Mouse (Mus musculus): ENCODE measurements at regions not wholly inside any gene's neighbourhood (a gene's known extent, or its start where the extent isn't known, plus 50 kb on each side); places are given as distances from the start of the nearest gene placed in this dataset.
A peak's percentile ranks its signal among the peaks of the same experiment; 100 is the strongest.
"Not testable (repeated sequence)": the region's sequence is repeated elsewhere in the genome, so short reads cannot be mapped to it uniquely, and the experiment has no call there.

DNA sequence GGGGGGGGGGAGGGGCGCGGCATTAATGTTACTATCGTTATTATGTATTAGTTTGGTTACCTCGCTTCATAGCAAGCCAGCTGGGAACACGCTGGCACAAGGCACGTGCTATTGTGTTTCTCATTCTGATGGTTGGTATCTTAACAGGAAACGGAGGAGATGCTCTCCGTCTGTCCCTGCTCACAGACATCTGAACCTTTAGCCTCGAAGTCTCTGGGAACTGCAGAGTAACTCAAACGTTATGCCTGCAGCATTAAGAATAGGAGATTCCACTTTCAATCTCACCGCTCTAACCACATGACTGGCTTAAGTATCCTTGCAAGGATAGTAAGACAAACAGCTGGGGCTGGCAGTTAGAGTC lies 80.0 kb downstream of the Nfkbiz start:
- no peak for DNase-seq (ENCODE audit: low spot score)

DNA sequence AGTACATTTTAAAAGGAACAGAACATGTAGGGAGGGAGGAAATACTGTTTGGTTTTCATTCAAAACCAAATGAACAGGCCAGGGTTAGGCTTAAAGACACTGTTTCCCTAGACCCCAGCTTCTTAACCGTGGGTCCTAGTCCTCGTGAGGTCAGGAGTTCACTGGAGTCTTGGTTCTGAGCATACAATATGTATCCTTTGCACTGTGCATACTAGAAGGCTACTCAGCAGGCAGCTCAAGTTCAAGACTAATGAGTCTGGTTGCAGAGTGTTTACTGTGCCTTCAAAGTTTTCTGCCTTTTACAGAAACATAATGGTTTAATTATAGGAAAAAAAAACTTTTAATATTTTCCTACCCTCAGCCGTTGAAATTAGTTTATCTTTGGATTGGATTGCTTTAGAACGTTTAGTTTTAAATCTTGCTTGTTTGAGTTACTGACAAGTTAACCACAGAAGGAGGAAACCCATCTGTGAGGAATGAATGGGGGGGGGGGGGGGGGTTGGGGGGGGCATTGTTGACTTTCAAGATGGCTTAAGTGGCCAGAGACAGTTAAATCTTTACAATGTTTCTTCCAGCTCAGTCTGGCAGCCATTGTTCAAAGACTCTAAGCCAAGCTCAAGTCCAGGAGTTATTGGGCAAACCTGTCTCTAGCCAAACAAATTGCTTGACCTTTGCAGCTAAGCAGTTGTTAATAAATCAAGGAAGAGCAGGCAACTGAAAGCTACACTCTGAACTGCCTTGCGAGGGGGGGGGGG lies 80.6 kb downstream of the Nfkbiz start:
- DNase-seq (ENCODE audit: low spot score) = no peak

DNA sequence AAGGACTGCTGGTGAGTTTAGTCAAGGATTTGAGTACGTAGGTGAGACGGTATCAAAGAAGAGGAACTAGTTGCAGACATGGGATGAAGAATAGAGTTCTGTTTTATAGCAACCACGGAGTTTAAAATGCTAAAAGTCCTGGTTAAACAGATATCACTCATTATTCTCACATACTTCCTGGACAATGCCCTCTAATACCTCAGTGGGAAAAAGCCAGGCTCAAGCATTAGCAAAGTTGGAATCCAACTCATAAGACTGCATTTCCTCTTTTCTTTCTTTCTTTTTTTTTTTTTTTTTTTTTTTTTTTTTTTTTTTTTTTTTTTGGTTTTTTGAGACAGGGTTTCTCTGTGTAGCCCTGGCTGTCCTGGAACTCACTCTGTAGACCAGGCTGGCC lies 81.3 kb downstream of the Nfkbiz start:
- not testable (repeated sequence) for DNase-seq (ENCODE audit: low spot score)

DNA sequence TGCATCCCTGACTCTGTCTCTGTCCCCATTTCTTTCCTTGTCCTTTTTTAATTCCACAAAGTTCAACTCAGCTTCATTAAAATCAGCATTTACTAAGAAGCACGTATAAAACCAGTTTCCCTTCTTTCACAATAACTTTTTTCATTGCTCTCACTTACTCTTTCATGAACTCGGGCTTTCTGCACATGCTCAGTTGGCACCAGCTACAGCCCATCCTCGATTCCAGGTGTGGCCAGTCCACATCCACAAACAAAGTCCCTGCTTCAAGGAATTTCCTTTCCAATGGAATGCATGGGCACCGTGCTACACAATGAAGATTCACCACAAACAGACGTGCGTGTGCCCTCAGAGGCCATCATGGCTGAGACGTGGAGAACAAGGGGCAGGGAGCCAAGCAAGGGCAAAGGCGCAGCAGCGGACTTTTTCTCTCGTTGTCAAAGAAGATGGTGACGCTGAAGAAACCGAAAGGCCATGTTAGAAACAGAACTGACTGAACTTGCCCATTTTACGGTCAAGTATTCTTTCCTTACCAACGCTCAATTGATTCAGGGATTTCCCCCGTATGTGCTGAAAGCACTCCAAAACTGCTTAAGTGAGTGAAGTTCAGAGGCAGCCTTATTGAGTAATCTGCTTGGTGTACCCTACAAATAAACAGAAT lies 81.8 kb downstream of the Nfkbiz start:
- DNase-seq (ENCODE audit: low spot score) = no peak

DNA sequence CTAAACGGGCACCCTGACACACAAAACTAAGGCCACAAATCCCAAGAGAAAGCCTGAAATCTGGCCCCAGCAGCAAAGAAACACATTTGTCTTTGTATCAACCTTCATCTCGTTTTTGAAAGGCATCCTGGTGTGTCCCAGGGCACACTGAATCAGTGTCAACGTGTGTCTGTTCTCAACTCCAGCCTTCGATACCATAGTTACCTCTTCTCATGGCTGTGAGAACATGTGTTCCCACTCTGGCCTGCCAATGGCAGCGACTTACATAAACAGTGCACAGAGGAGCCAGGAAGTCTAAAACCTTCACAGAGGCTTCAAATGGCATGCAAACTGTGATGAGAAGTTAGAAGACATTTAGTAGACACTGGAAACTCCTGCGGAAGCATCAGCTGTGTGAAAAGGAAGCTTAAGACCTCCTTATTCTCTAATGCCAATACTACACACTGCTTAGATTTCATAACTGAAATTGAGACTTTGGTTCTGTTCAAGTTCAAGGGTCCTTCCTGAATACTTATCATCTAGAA lies 83.3 kb downstream of the Nfkbiz start:
- DNase-seq (ENCODE audit: low spot score) = no peak

- DNase-seq (ENCODE audit: low spot score) = peak; percentile 64
These were observed 84.5 kb downstream of the Nfkbiz start for GRCm38 (mm10) chr16:55754092-55754763.

DNA sequence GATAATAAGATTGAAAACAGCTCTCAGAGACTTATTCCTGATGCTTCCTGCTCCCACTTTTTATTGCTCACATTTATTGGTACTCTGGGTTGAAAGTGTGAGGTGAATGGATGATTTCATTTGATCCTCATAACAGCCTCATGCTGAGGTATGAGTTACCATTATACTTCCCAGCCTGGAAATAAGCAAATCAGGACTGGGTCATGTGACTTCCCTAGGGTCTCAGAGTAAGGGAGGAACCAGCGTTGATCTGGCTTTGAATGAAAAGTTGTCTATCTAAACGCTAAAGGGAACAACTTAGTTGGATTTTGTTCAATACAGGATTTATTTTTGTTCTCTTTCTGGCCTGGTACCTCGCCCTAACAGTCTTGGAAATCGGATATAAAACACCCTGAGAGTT lies 85.3 kb downstream of the Nfkbiz start:
- DNase-seq (ENCODE audit: low spot score) = no peak

DNA sequence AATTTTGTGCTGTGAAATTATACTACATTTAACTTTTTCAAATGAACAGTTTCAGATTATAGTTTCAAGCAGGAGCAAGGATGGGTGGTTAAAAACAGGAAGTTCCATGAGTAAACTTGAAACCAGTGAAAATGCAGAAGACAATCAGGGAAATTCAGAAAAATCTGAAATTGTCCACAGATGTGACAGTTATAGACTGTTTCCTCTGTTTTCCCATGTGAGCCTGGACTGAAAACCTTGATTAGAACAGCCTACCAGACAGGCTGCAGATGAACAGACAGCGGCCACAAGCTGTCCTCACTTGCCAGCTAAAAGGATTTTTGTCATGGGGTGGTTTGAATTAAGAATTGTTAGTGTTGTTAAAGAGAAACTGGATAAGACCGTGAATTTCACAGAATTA lies 91.4 kb downstream of the Nfkbiz start:
- DNase-seq (ENCODE audit: low spot score) = no peak

DNA sequence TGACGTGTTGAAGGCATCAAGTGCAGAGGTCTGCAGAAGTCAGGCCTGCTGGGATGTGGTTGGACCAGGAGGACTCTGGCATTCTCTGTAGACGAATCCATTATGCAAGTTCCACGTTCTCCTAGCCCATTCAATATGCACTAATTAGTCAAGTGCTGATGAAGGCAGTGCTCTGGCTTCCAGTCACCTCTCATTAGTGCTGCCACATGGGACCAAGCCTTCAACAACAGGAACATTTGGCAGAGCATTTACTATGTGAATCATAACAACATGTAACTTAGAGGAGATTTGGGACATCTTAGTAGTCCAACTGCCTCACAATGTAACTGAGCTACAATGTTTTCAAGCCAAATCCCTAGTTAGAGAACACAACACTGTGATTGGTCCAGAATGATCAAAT lies 92.5 kb downstream of the Nfkbiz start:
- no peak for DNase-seq (ENCODE audit: low spot score)

DNA sequence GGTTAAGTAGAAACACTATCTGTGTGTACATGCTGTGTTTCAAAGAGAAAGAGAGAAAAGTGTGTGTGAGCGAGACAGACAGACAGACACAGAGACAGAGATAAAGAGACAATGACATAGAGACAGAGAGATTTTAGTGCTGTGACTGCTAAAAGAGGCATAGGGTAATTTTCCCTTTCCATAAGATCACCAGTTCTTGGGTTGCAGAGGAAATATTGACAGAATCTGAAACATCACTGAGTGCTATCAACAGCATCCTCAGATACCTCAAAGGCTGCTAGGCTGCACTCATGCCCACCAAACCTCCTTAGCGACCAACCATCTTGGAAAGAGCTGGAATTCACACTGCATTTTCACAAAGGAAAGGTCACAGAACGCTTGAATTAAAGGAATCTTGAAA lies 93.6 kb downstream of the Nfkbiz start:
- no peak for DNase-seq (ENCODE audit: low spot score)

- DNase-seq (ENCODE audit: low spot score) = no peak
These were observed 97.4 kb downstream of the Nfkbiz start for GRCm38 (mm10) chr16:55741099-55741863.

- DNase-seq (ENCODE audit: low spot score) = no peak
These were observed 100.0 kb downstream of the Nfkbiz start for GRCm38 (mm10) chr16:55738741-55739140.

GRCm38 (mm10) chr16:55735476-55735968 lies 103.2 kb downstream of the Nfkbiz start:
- no peak for DNase-seq (ENCODE audit: low spot score)

- DNase-seq (ENCODE audit: low spot score) = no peak
These were observed 104.4 kb downstream of the Nfkbiz start for GRCm38 (mm10) chr16:55734301-55734700.

DNA sequence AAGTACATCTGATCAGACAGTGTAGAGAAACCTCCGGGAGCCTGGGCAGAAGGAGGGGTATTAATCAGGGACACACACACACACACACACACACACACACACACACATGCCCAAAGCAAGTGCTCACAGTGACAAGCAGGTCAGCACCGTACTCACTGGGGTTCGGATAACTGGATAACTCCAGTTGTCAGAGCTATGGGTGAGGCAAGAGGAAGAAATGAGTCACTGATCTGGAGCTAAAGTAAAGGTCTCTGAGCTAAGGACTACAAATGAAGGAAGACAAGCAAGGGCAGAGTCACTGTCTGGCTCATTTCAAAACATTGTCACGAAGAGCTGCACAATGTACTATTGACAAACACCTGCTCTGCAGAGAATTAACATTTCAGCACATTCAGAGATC lies 104.9 kb downstream of the Nfkbiz start:
- no peak for DNase-seq (ENCODE audit: low spot score)

DNA sequence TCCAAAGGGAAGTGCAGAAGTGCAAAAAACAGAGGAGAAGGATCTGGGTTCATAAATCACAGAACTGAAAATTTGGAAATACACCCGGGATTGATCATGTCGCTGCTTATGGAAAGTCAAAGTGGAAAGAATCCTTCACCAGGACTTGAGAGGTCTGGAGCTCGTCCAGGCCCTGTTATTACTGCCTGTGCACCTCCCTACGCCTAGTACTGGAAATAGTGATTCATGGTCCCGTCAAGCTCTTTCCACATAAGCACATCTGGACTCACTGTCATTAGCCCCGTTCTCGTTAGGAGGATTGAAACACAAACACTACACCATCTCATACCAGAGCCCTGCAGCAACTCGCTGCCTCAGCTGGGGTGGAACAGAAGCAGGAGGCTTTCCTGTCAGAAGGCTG lies 107.7 kb downstream of the Nfkbiz start:
- no peak for DNase-seq (ENCODE audit: low spot score)

GRCm38 (mm10) chr16:55726538-55726937 lies 112.2 kb downstream of the Nfkbiz start:
- no peak for DNase-seq (ENCODE audit: low spot score)

GRCm38 (mm10) chr16:55720430-55720829 lies 118.3 kb downstream of the Nfkbiz start:
- no peak for DNase-seq (ENCODE audit: low spot score)

- no peak for DNase-seq (ENCODE audit: low spot score)
These were observed 128.7 kb downstream of the Nfkbiz start for GRCm38 (mm10) chr16:55710017-55710416.

GRCm38 (mm10) chr16:55706502-55706901 lies 132.2 kb downstream of the Nfkbiz start:
- DNase-seq (ENCODE audit: low spot score) = no peak

DNA sequence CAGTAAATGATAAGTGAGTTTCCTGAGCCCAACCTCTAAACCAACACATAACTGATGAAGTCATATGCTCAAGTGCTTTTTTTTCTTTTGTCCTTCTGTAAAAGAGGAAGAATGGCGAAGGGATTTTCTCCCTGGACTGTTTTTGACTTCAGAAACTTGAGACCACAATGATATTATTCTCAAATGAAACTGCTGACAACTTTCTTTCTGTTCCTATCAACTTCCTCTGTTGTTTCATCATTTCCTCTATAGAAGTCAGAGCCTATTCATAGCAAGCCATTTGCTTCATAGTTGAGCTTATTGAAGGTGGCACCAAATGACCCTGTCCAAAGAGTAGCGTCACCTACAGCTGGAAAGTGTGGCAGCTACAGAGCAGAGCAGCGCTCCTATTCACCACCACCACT lies 140.2 kb downstream of the Nfkbiz start:
- no peak for DNase-seq (ENCODE audit: low spot score)

DNA sequence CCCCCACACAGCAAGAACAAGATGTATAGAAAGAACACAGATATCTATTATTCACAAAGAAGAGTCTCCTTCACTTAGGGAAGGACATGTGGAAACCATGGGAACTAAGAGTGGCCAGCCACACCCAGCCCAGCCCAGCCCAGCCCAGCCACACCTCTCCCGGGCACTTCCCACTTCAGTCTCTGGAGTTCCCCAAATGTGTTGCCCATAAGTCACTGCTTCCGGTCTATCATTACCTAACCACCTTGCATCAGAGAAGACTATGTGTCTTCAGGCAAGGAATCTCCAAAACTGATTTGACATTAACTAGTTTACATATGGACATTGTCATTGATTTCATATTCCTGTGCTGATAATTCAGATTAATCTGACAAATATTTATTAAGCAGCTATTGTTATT lies 147.6 kb downstream of the Nfkbiz start:
- no peak for DNase-seq (ENCODE audit: low spot score)
